Comparison of ENCODE assay signal across 8 mouse cellular contexts in genomic region chr2:177206341-177206740, GRCm38 (mm10). TPM values are rescaled to one million over a fixed set of nuclear protein-coding genes. Genes with fewer than 3 reads are reported as not detected.
DNase-seq lines count a peak whose midpoint lies in the region; ATAC-seq and TF ChIP-seq lines count a peak whose summit lies in the region.
"Not testable (repeated sequence)": the region's sequence is repeated elsewhere in the genome, so short reads cannot be mapped to it uniquely, and the experiment has no call there.

TSS of gene Gm14410 (minus strand) at chr2:177206421.

- H3K36me3 ChIP-seq in G1E (replicated peaks); hindbrain, embryonic 12.5 days; liver, embryonic 13.5 days; midbrain, postnatal 0 days (ENCODE audit: insufficient read depth, low read length); stomach, embryonic 16.5 days (ENCODE audit: control insufficient read depth, insufficient read depth, low read length): not testable (repeated sequence)

- H3K4me1 ChIP-seq in G1E (ENCODE audit: insufficient read depth, low read depth, low read length); hindbrain, embryonic 12.5 days; liver, embryonic 13.5 days (replicated peaks); midbrain, postnatal 0 days (ENCODE audit: insufficient read depth, low read length); stomach, embryonic 16.5 days (ENCODE audit: control insufficient read depth, insufficient read depth, low read length): not testable (repeated sequence)

- peak within 1 kb of the TSS; percentile 40 for H3K4me2 ChIP-seq in hindbrain, embryonic 12.5 days (replicated peaks)
- peak within 1 kb of the TSS; percentile 43 for H3K4me2 ChIP-seq in liver, embryonic 13.5 days
- not testable (repeated sequence) for H3K4me2 ChIP-seq in midbrain, postnatal 0 days (ENCODE audit: low read depth, low read length, poor library complexity, severe bottlenecking); stomach, embryonic 16.5 days (ENCODE audit: low read depth, low read length)

- intact Hi-C loops in gastrocnemius, postnatal 14 days (cut with DNase I; ENCODE audit: low total_unique reads), result not testable (repeated sequence)

- H3K27ac ChIP-seq in hindbrain, embryonic 12.5 days; liver, embryonic 13.5 days; midbrain, postnatal 0 days (ENCODE audit: low read depth, low read length); stomach, embryonic 16.5 days (ENCODE audit: low read length): not testable (repeated sequence)
- H3K27ac ChIP-seq in layer of hippocampus, adult 2 months, result peak within 1 kb of the TSS; percentile 59; the same call in 1 of the 2 replicates

- H3K9me3 ChIP-seq in G1E (replicated peaks); hindbrain, embryonic 12.5 days (replicated peaks); liver, embryonic 13.5 days (replicated peaks); midbrain, postnatal 0 days (ENCODE audit: low read length); stomach, embryonic 16.5 days (replicated peaks; ENCODE audit: control insufficient read depth, low read length): not testable (repeated sequence)

- peak; percentile 57; the same call in 1 of the 2 replicates for ATAC-seq in G1E (ENCODE audit: extremely low read depth, insufficient number of reproducible peaks, low FRiP score, poor library complexity, severe bottlenecking)
- not testable (repeated sequence) for ATAC-seq in hindbrain, embryonic 12.5 days (ENCODE audit: low FRiP score); liver, embryonic 13.5 days (ENCODE audit: low read depth); midbrain, postnatal 0 days (ENCODE audit: low FRiP score); stomach, embryonic 16.5 days (ENCODE audit: insufficient read depth, low FRiP score)

- DNase-seq in G1E (ENCODE audit: low spot score); midbrain, postnatal 0 days (ENCODE audit: low spot score): not testable (repeated sequence)
- DNase-seq in cerebellum, postnatal 36 days, result peak; percentile 77 to 80
- DNase-seq in gastrocnemius, postnatal 14 days, result peak; percentile 81
- DNase-seq in layer of hippocampus, adult 2 months (ENCODE audit: low spot score in 2 of 2), result peak; percentile 72 to 90
- peak; percentile 64 for DNase-seq in liver, embryonic 13.5 days

- H3K4me3 ChIP-seq in G1E (ENCODE audit: low read depth, low read length), result peak within 1 kb of the TSS; percentile 69
- peak within 1 kb of the TSS; percentile 38 for H3K4me3 ChIP-seq in hindbrain, embryonic 12.5 days
- peak within 1 kb of the TSS; percentile 54 for H3K4me3 ChIP-seq in layer of hippocampus, adult 2 months
- H3K4me3 ChIP-seq in liver, embryonic 13.5 days (replicated peaks), result peak within 1 kb of the TSS; percentile 52
- peak within 1 kb of the TSS; percentile 27 for H3K4me3 ChIP-seq in midbrain, postnatal 0 days (ENCODE audit: low read depth, low read length)
- H3K4me3 ChIP-seq in stomach, embryonic 16.5 days (replicated peaks; ENCODE audit: low read length), result peak within 1 kb of the TSS; percentile 41

- 5% methylated on average over 6 of the region's 6 CpGs for WGBS in hindbrain, embryonic 12.5 days
- 3% methylated on average over 4 of the region's 6 CpGs for WGBS in liver, embryonic 13.5 days (ENCODE audit: insufficient replicate concordance)
- WGBS in midbrain, postnatal 0 days, result 0% methylated on average over 4 of the region's 6 CpGs
- WGBS in stomach, embryonic 16.5 days, result 3% methylated on average over 4 of the region's 6 CpGs

- TF ChIP-seq CTCF in G1E (IDR thresholded peaks at IDR 0.05; ENCODE audit: low read depth, low read length); layer of hippocampus, adult 2 months (conservative IDR thresholded peaks at IDR 0.05); midbrain, postnatal 0 days (IDR thresholded peaks at IDR 0.05): not testable (repeated sequence)

- H3K27me3 ChIP-seq in G1E (ENCODE audit: insufficient read depth, low read length); hindbrain, embryonic 12.5 days; liver, embryonic 13.5 days; midbrain, postnatal 0 days (ENCODE audit: insufficient read depth, low read length); stomach, embryonic 16.5 days (ENCODE audit: control insufficient read depth, insufficient read depth, low read length): not testable (repeated sequence)

- H3K9ac ChIP-seq in hindbrain, embryonic 12.5 days; liver, embryonic 13.5 days; midbrain, postnatal 0 days (replicated peaks; ENCODE audit: low read length, poor library complexity, severe bottlenecking); stomach, embryonic 16.5 days (ENCODE audit: low read length): not testable (repeated sequence)

RNA-seq across cellular contexts. Expression of gene Gm14410, which starts in this region (rescaled TPM):
- total RNA-seq in G1E (2014; fragmentation: Nextera tagmentation) (26.7 and 45.6 TPM in 2 replicates), G1E (2017) (18.9 and 25.6 TPM in 2 replicates)
- 3.4 and 7.1 TPM in 2 replicates for polyA plus RNA-seq in G1E (2012)
- total RNA-seq in gastrocnemius, postnatal 14 days (2021), result 1 to 10 TPM; 5.9 to 6.6 TPM
- 30.8 and 32.3 TPM in 2 replicates for polyA plus RNA-seq in hindbrain, embryonic 12.5 days (2016; fragmentation: Nextera tagmentation; extraction: Ambion mirVana)
- 10 to 100 TPM; 57.5 to 67.3 TPM for total RNA-seq in layer of hippocampus, adult 2 months (2021)
- 4.9 and 5.2 TPM in 2 replicates for polyA plus RNA-seq in liver, embryonic 13.5 days (2015; fragmentation: Nextera tagmentation; extraction: Ambion mirVana)
- total RNA-seq in midbrain, postnatal 0 days (2014; rRNA removed), result 29.2 and 29.8 TPM in 2 replicates
- 46.1 and 46.5 TPM in 2 replicates for polyA plus RNA-seq in midbrain, postnatal 0 days (2015; fragmentation: Nextera tagmentation; extraction: Ambion mirVana)
- 21.8 TPM in 2 replicates for polyA plus RNA-seq in stomach, embryonic 16.5 days (2015; fragmentation: Nextera tagmentation; extraction: Ambion mirVana)
